Mouse (Mus musculus) layer of hippocampus, adult 6 months (tissue): ENCODE results near the gene Olfr1329. TPM values are rescaled to one million over a fixed set of nuclear protein-coding genes. Genes with fewer than 3 reads are reported as not detected.

Experiments
- long read RNA-seq, 2 experiments: library from polyadenylated mRNA; unstranded; transcript quantifications; one replicate each; pipeline ENCODE4 v2.0.0; 2019 to 2020
- polyA plus RNA-seq: library from polyadenylated mRNA; unstranded; fragments of <200 nt; fragmentation: Nextera tagmentation; gene quantifications from 2 replicates; pipeline ENCODE4 v1.2.3, GENCODE M21; 2021

The Olfr1329 gene
- not detected in 2 replicates for polyA plus RNA-seq
- long read RNA-seq, experiment 1, result 0 reads
- long read RNA-seq, experiment 2, result 0 reads

GRCm38 (mm10) chr4:118917365-118917764 is at the start of gene Olfr1329:
Gene Olfr1329 (minus strand): TSS chr4:118917465.

GRCm38 (mm10) chr4:118961141-118961628 is 43.9 kb upstream of the Olfr1329 start, which contains the start of gene Lao1:
Gene Lao1 (plus strand): TSS chr4:118961578.

GRCm38 (mm10) chr4:118938512-118938911 is 21.2 kb upstream of the Olfr1329 start, which contains the start of gene Olfr1328:
Gene Olfr1328 (minus strand): TSS chr4:118938612.

GRCm38 (mm10) chr4:118888297-118888696 is 29.0 kb downstream of the Olfr1329 start, which contains the start of gene Olfr1330:
Gene Olfr1330 (plus strand): TSS chr4:118888597.

Other genes with a start within 250 kb of the Olfr1329 start
- not detected in 2 replicates for gene Olfr1342, start 224.7 kb downstream of the Olfr1329 start, polyA plus RNA-seq
- not detected in 2 replicates for gene Olfr1341, start 213.9 kb downstream of the Olfr1329 start, polyA plus RNA-seq
- not detected in 2 replicates for gene Olfr1340, start 197.3 kb downstream of the Olfr1329 start, polyA plus RNA-seq
- not detected in 2 replicates for gene Olfr1339, start 185.3 kb downstream of the Olfr1329 start, polyA plus RNA-seq
- not detected in 2 replicates for gene Olfr1338, start 158.7 kb downstream of the Olfr1329 start, polyA plus RNA-seq
- not detected in 2 replicates for gene Olfr1337, start 134.9 kb downstream of the Olfr1329 start, polyA plus RNA-seq
- not detected in 2 replicates for gene Olfr1335, start 107.5 kb downstream of the Olfr1329 start, polyA plus RNA-seq
- gene Olfr1333, start 81.2 kb downstream of the Olfr1329 start, polyA plus RNA-seq, result not detected in 2 replicates
- gene Olfr1331, start 52.8 kb downstream of the Olfr1329 start, polyA plus RNA-seq, result not detected in 2 replicates
- gene Olfr1330, start 28.9 kb downstream of the Olfr1329 start, polyA plus RNA-seq, result not detected in 2 replicates
- not detected in 2 replicates for gene Olfr1328, start 21.1 kb upstream of the Olfr1329 start, polyA plus RNA-seq
- gene Lao1, start 44.1 kb upstream of the Olfr1329 start, polyA plus RNA-seq, result 0.05 TPM in 1 of 2 replicates, not detected in the other
- gene Slc2a1, start 191.2 kb upstream of the Olfr1329 start, polyA plus RNA-seq, result 18.5 and 19.3 TPM in 2 replicates